Mouse (Mus musculus) monocyte, adult 59 days (primary cell): ENCODE results near the gene Lrp2. TPM values are rescaled to one million over a fixed set of nuclear protein-coding genes. Genes with fewer than 3 reads are reported as not detected.

ENCODE experiments used
- total RNA-seq, 2 experiments: library from RNA; stranded (reverse); gene quantifications; one replicate each; pipeline ENCODE4 v1.2.4; 2023

The Lrp2 gene
- under 1 TPM; 0.08 to 0.12 TPM for total RNA-seq

DNA sequence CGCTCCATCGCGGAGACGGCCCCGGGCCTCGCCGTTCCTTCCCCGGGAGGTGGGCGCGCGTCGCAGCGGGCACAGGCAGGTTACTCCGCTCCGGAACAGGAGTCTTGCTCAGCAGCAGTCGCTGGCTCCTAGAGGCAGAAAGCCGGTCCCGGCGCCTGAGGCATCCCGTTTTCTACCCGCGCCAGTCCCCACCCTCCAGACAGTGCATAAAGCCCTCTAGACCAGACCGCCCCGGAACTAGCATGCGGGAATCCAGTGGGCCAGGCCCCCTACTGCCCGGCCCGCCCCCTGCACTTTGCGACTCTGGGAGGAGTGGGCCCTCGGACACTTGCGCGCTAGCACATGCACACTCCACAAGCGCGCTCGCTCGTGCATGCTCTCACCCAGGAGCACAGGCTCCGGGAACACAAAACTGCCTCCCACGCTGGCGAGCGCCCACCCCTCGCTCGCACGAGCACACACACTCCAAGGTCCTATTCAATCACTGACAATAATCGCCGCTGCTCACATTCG, at the start of gene Lrp2:
TSS of gene Lrp2 (minus strand) at position 180 of the 513 bp plus-strand sequence.

DNA sequence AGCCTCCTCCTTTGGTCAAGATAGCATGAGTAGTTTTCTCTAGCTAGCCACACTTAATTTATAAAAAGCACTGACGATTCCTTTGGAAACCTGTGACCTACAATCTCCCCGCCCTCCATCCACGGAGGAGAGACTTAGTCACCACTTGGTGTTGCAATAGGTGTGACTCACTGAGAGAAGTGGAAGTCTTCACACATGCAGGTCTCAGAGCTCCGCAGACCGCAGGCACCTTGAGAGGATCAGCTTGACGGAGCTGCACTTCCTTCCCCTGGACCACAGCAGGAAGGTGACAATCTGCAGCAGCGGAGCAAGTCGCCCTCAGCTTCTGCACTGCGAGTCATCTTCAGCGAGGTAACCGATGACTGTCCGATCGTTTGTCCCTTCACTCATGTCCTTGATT, 205.6 kb downstream of the Lrp2 start, which contains the start of gene Dhrs9:
TSS of gene Dhrs9 (plus strand) at position 165 of the 400 bp plus-strand sequence.

Other genes starting within 250 kb of the Lrp2 start
- not detected for gene Abcb11, start 243.4 kb downstream of the Lrp2 start, total RNA-seq
- gene Dhrs9, start 205.6 kb downstream of the Lrp2 start, total RNA-seq, result under 1 TPM; 0.21 to 0.24 TPM
- 1 to 10 TPM; 2.6 to 2.7 TPM for gene Bbs5, start 61.1 kb upstream of the Lrp2 start, total RNA-seq
- gene Klhl41, start 84.1 kb upstream of the Lrp2 start, total RNA-seq, result 1 to 10 TPM; 1.5 to 1.8 TPM
- gene Fastkd1, start 127.5 kb upstream of the Lrp2 start, total RNA-seq, result 10 to 100 TPM; 15.7 to 16.9 TPM
- 10 to 100 TPM; 75.7 to 89.1 TPM for gene Ppig, start 136.5 kb upstream of the Lrp2 start, total RNA-seq
- under 1 TPM; 0.27 to 0.89 TPM for gene Ccdc173, start 203.5 kb upstream of the Lrp2 start, total RNA-seq
- gene Phospho2, start 203.6 kb upstream of the Lrp2 start, total RNA-seq, result 10 to 100 TPM; 18.4 to 23.1 TPM
- under 1 TPM; 0.34 to 0.36 TPM for gene Klhl23, start 235.9 kb upstream of the Lrp2 start, total RNA-seq